ENCODE assay signal across 8 mouse cellular contexts in genomic region chr1:164366156-164367128, GRCm38 (mm10). TPM values are rescaled to one million over a fixed set of nuclear protein-coding genes. Genes with fewer than 3 reads are reported as not detected.
DNase-seq lines count a peak whose midpoint lies in the region; ATAC-seq and TF ChIP-seq lines count a peak whose summit lies in the region.

No protein-coding gene starts in this region.

- no peak overlapping the region for H3K4me3 ChIP-seq in heart, embryonic 11.5 days (ENCODE audit: low read depth, low read length)
- H3K4me3 ChIP-seq in embryonic facial prominence, embryonic 10.5 days, result no peak overlapping the region
- no peak overlapping the region for H3K4me3 ChIP-seq in heart, adult 2 months
- no peak overlapping the region; the same call in 1 of the 2 replicates for H3K4me3 ChIP-seq in kidney, adult 2 months (ENCODE audit: insufficient read depth, low read depth, low read length)
- no peak overlapping the region for H3K4me3 ChIP-seq in limb, embryonic 10.5 days
- no peak overlapping the region for H3K4me3 ChIP-seq in midbrain, embryonic 13.5 days (replicated peaks)

- no peak for ATAC-seq in heart, embryonic 11.5 days (replicated peaks; ENCODE audit: insufficient number of reproducible peaks, low FRiP score, low TSS enrichment)
- ATAC-seq in midbrain, embryonic 13.5 days, result peak; percentile 89

- TF ChIP-seq EP300 in heart, adult 2 months (IDR thresholded peaks at IDR 0.05; ENCODE audit: insufficient read depth, low read depth, low read length), result peak; percentile 65; the same call in 1 of the 2 replicates

- H3K79me2 ChIP-seq in heart, adult 2 months (replicated peaks; ENCODE audit: control insufficient read depth, insufficient read depth, low read length), result no peaks in the 10 kb centered on the region

- H3K9me3 ChIP-seq in heart, embryonic 11.5 days (replicated peaks; ENCODE audit: control insufficient read depth, low read length), result no peaks in the 10 kb centered on the region
- H3K9me3 ChIP-seq in embryonic facial prominence, embryonic 10.5 days, result no peaks in the 10 kb centered on the region
- no peaks in the 10 kb centered on the region for H3K9me3 ChIP-seq in limb, embryonic 10.5 days (replicated peaks)
- H3K9me3 ChIP-seq in midbrain, embryonic 13.5 days, result no peaks in the 10 kb centered on the region

- no peaks in the 10 kb centered on the region; the same call in 1 of the 2 replicates for H3K36me3 ChIP-seq in heart, embryonic 11.5 days (ENCODE audit: control insufficient read depth, insufficient read depth, low read length)
- peaks cover under 1% of the 10 kb centered on the region for H3K36me3 ChIP-seq in embryonic facial prominence, embryonic 10.5 days (replicated peaks)
- H3K36me3 ChIP-seq in heart, adult 2 months (ENCODE audit: control insufficient read depth, insufficient read depth, low read length), result no peaks in the 10 kb centered on the region
- no peaks in the 10 kb centered on the region for H3K36me3 ChIP-seq in kidney, adult 2 months (ENCODE audit: control insufficient read depth, insufficient read depth, low read length)
- peaks cover under 1% of the 10 kb centered on the region; the same call in 1 of the 2 replicates for H3K36me3 ChIP-seq in limb, embryonic 10.5 days
- peaks cover 5% of the 10 kb centered on the region for H3K36me3 ChIP-seq in midbrain, embryonic 13.5 days

- 65% methylated on average over 12 of the region's 12 CpGs for WGBS in heart, embryonic 11.5 days (ENCODE audit: insufficient replicate concordance)
- whole genome bisulfite sequencing in embryonic facial prominence, embryonic 10.5 days, result 76% methylated on average over 12 of the region's 12 CpGs
- WGBS in heart, adult 2 months, result 70% methylated on average over 12 of the region's 12 CpGs
- WGBS in kidney, adult 2 months, result 55% methylated on average over 12 of the region's 12 CpGs
- WGBS in limb, embryonic 10.5 days, result 75% methylated on average over 12 of the region's 12 CpGs
- WGBS in midbrain, embryonic 13.5 days, result 77% methylated on average over 12 of the region's 12 CpGs

- H3K27ac ChIP-seq in heart, embryonic 11.5 days (ENCODE audit: low read depth, low read length), result no peak overlapping the region
- no peak overlapping the region for H3K27ac ChIP-seq in embryonic facial prominence, embryonic 10.5 days (replicated peaks)
- no peak overlapping the region for H3K27ac ChIP-seq in heart, adult 2 months
- peak overlapping the region; percentile 87 for H3K27ac ChIP-seq in kidney, adult 2 months (ENCODE audit: insufficient read depth, low read depth, low read length)
- H3K27ac ChIP-seq in limb, embryonic 10.5 days, result no peak overlapping the region
- no peak overlapping the region for H3K27ac ChIP-seq in midbrain, embryonic 13.5 days

- intact Hi-C loops in heart, adult 2 months (cut with DNase I), result loop anchor here (2.0 to 10.0 kb wide), 4 partner anchors 91 to 754 kb away; partner anchors contain the start of gene Atp1b1

- DNase-seq in heart, adult 11 months, result peak; percentile 95
- DNase-seq in embryonic facial prominence, embryonic 10.5 days (ENCODE audit: low spot score), result peak; percentile 63
- DNase-seq in heart, adult 2 months, result peak; percentile 69 to 81
- DNase-seq in kidney, adult 2 months, result peak; percentile 87
- DNase-seq in limb, embryonic 10.5 days (ENCODE audit: low spot score), result peak; percentile 62
- DNase-seq in spleen, adult 12 weeks (ENCODE audit: low spot score), result peak; percentile 17

- H3K4me2 ChIP-seq in heart, embryonic 11.5 days, result no peak overlapping the region
- H3K4me2 ChIP-seq in midbrain, embryonic 13.5 days (replicated peaks), result no peak overlapping the region

- peak; percentile 89 for TF ChIP-seq CTCF in heart, adult 2 months (IDR thresholded peaks at IDR 0.05)
- TF ChIP-seq CTCF in kidney, adult 2 months (conservative IDR thresholded peaks at IDR 0.05; ENCODE audit: insufficient read depth, insufficient read length, low read depth, low read length), result peak; percentile 92

- no peaks in the 10 kb centered on the region for H3K27me3 ChIP-seq in heart, embryonic 11.5 days (ENCODE audit: control insufficient read depth, insufficient read depth, low read length)
- no peaks in the 10 kb centered on the region for H3K27me3 ChIP-seq in embryonic facial prominence, embryonic 10.5 days (replicated peaks; ENCODE audit: low read depth, poor library complexity, severe bottlenecking)
- no peaks in the 10 kb centered on the region for H3K27me3 ChIP-seq in heart, adult 2 months (ENCODE audit: control insufficient read depth, insufficient read depth, low read length)
- H3K27me3 ChIP-seq in kidney, adult 2 months (replicated peaks; ENCODE audit: control insufficient read depth, insufficient read depth, low read length), result no peaks in the 10 kb centered on the region
- no peaks in the 10 kb centered on the region for H3K27me3 ChIP-seq in limb, embryonic 10.5 days (ENCODE audit: low read depth, poor library complexity, severe bottlenecking)
- no peaks in the 10 kb centered on the region for H3K27me3 ChIP-seq in midbrain, embryonic 13.5 days

- TF ChIP-seq POLR2A in heart, adult 2 months (IDR thresholded peaks at IDR 0.05; ENCODE audit: insufficient read depth, low read depth, low read length), result no peak
- TF ChIP-seq POLR2A in kidney, adult 2 months (IDR thresholded peaks at IDR 0.05; ENCODE audit: low read depth, low read length), result no peak

- no peak overlapping the region for H3K9ac ChIP-seq in heart, embryonic 11.5 days (ENCODE audit: low read depth, low read length)
- no peak overlapping the region for H3K9ac ChIP-seq in heart, adult 2 months (ENCODE audit: low read depth, low read length)
- no peak overlapping the region for H3K9ac ChIP-seq in midbrain, embryonic 13.5 days (replicated peaks)

- H3K4me1 ChIP-seq in heart, embryonic 11.5 days (ENCODE audit: control insufficient read depth, insufficient read depth, low read length), result no peaks in the 10 kb centered on the region
- H3K4me1 ChIP-seq in embryonic facial prominence, embryonic 10.5 days, result no peaks in the 10 kb centered on the region
- H3K4me1 ChIP-seq in heart, adult 2 months (ENCODE audit: control insufficient read depth, insufficient read depth, low read length), result no peaks in the 10 kb centered on the region
- H3K4me1 ChIP-seq in kidney, adult 2 months (ENCODE audit: control insufficient read depth, insufficient read depth, low read length), result peaks cover 13% of the 10 kb centered on the region; the same call in 1 of the 2 replicates
- no peaks in the 10 kb centered on the region for H3K4me1 ChIP-seq in limb, embryonic 10.5 days
- H3K4me1 ChIP-seq in midbrain, embryonic 13.5 days (replicated peaks), result peaks cover 13% of the 10 kb centered on the region

RNA-seq across cellular contexts. Expression of gene Blzf1, which starts 59.2 kb away (rescaled TPM):
- 25.8 and 30.1 TPM in 2 replicates for polyA plus RNA-seq in heart, embryonic 11.5 days (2014; fragmentation: Nextera tagmentation; extraction: Ambion mirVana)
- polyA plus RNA-seq in embryonic facial prominence, embryonic 10.5 days (2016; fragmentation: Nextera tagmentation; extraction: Ambion mirVana), result 25.1 and 26.6 TPM in 2 replicates
- 10 to 100 TPM; 23.1 to 23.6 TPM for total RNA-seq in heart, adult 2 months (2021)
- polyA plus RNA-seq in heart, adult 2 months (2012; rRNA removed), result 4.7 and 10.2 TPM in 2 replicates
- polyA plus RNA-seq in kidney, adult 2 months (2012; rRNA removed), result 5.4 and 6.0 TPM in 2 replicates
- polyA plus RNA-seq in limb, embryonic 10.5 days (2016; fragmentation: Nextera tagmentation; extraction: Ambion mirVana), result 23.9 and 27.5 TPM in 2 replicates
- 30.7 and 31.3 TPM in 2 replicates for polyA plus RNA-seq in midbrain, embryonic 13.5 days (2015; fragmentation: Nextera tagmentation; extraction: Ambion mirVana)

Comparison
In these comparisons a context has a peak if more than half of its experiments do, and no peak if none do; other contexts are left out.
1. DNase-seq: peak in every context shown above with its lines; median percentile 95 in heart, adult 11 months; 87 in kidney, adult 2 months; 75 in heart, adult 2 months; 63 in embryonic facial prominence, embryonic 10.5 days; 62 in limb, embryonic 10.5 days; 17 in spleen, adult 12 weeks.